ENCODE assay signal across 18 mouse cellular contexts in the genomic region with DNA sequence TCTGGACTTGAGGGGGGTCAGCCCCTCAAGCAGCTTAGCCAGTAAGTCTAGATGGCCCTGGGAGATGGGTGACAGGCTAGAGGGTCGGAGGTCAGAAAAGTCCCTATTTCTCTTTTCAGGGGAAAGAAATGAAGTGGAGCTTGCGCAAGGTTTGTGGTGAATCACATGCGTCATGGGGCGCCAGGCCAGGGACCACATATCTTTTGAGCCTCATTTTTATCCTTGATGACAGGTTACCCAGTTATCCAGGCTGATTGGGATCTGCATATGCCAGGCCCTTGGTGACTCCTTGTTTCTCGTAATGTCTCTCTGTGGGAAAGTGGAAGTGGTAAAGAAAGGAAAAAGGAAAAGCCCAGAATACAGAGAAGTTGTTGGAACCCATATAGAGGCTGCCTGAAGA. TPM values are rescaled to one million over a fixed set of nuclear protein-coding genes. Genes with fewer than 3 reads are reported as not detected.
DNase-seq lines count a peak whose midpoint lies in the region; ATAC-seq lines count a peak whose summit lies in the region.
"Had no signal": no experiment of that assay in that cellular context is flagged by ENCODE, and none has a peak within 500 bp of the region (broad histone marks: within the 10 kb centered on the region; RNA-seq: fewer than 3 reads in every experiment).

No protein-coding gene starts in this region.

- H3K9me3 ChIP-seq in forebrain, embryonic 10.5 days, result no peaks in the 10 kb centered on the region
- H3K9me3 ChIP-seq: liver, embryonic 12.5 days had no signal

- no peak overlapping the region for H3K4me3 ChIP-seq in forebrain, embryonic 10.5 days
- H3K4me3 ChIP-seq: liver, embryonic 12.5 days had no signal

- 93% methylated on average over 5 of the region's 5 CpGs for WGBS in forebrain, embryonic 10.5 days

- DNase-seq in ovary, adult 18-20 months (ENCODE audit: low spot score), result peak; percentile 56
- no peak for DNase-seq in ovary, postnatal 36 days (ENCODE audit: low spot score)
- DNase-seq in adrenal gland, adult 18-20 months (ENCODE audit: low spot score in 2 of 2), result peak; percentile 46 to 64
- no peak for DNase-seq in forebrain, embryonic 10.5 days (ENCODE audit: extremely low spot score, low spot score)
- no peak for DNase-seq in left cerebral cortex, adult 9 months (ENCODE audit: low spot score in 2 of 2)
- DNase-seq: cerebellum, adult 18-20 months; heart, postnatal 4 days; kidney, adult 2 months; left cerebral cortex, postnatal 4 days; midbrain, embryonic 14.5 days; right cerebral cortex, postnatal 4 days had no signal

- H3K27me3 ChIP-seq in forebrain, embryonic 10.5 days (ENCODE audit: poor library complexity, severe bottlenecking), result no peaks in the 10 kb centered on the region
- H3K27me3 ChIP-seq: CH12.LX; liver, embryonic 12.5 days had no signal

- H3K27ac ChIP-seq in forebrain, embryonic 10.5 days, result no peak overlapping the region
- H3K27ac ChIP-seq: hindbrain, postnatal 0 days; liver, embryonic 12.5 days had no signal

- ATAC-seq in common myeloid progenitor, adult 5-6 weeks (replicated peaks; ENCODE audit: low read depth, poor library complexity, severe bottlenecking), result peak; percentile 61
- no peak for ATAC-seq in cerebellum, adult (ENCODE audit: insufficient number of reproducible peaks, low FRiP score, low TSS enrichment)
- ATAC-seq: forebrain, embryonic 14.5 days; hindbrain, postnatal 0 days; liver, embryonic 12.5 days; lung, postnatal 0 days had no signal

- H3K4me1 ChIP-seq in forebrain, embryonic 10.5 days, result 0 out of 2 replicates have a peak, but pooled peaks cover 4% of the 10 kb centered on the region

- no peaks in the 10 kb centered on the region for H3K36me3 ChIP-seq in forebrain, embryonic 10.5 days (replicated peaks)

RNA-seq across cellular contexts. Expression of a gene that starts 25.8 kb away (rescaled TPM):
- 10 to 100 TPM; 42.8 to 55.6 TPM for total RNA-seq in adrenal gland, adult 18-20 months (2021)
- total RNA-seq in common myeloid progenitor, adult 5-6 weeks (2017), result 61.4 and 71.9 TPM in 2 replicates
- polyA plus RNA-seq in forebrain, embryonic 10.5 days (2016; fragmentation: Nextera tagmentation; extraction: Ambion mirVana), result 5.9 and 6.6 TPM in 2 replicates

RNA-seq across cellular contexts. Expression of a gene that starts 31.9 kb away (rescaled TPM):
- 1 to 10 TPM; 7.9 to 9.9 TPM for total RNA-seq in adrenal gland, adult 18-20 months (2021)
- total RNA-seq in common myeloid progenitor, adult 5-6 weeks (2017), result 0.27 and 0.39 TPM in 2 replicates
- 7.2 and 7.6 TPM in 2 replicates for polyA plus RNA-seq in forebrain, embryonic 10.5 days (2016; fragmentation: Nextera tagmentation; extraction: Ambion mirVana)

RNA-seq across cellular contexts. Expression of a gene that starts 32.2 kb away (rescaled TPM):
- 1 to 10 TPM; 3.1 to 3.7 TPM for total RNA-seq in adrenal gland, adult 18-20 months (2021)
- 0.23 and 1.6 TPM in 2 replicates for total RNA-seq in common myeloid progenitor, adult 5-6 weeks (2017)
- 4.4 and 5.4 TPM in 2 replicates for polyA plus RNA-seq in forebrain, embryonic 10.5 days (2016; fragmentation: Nextera tagmentation; extraction: Ambion mirVana)

Comparison
In these comparisons a context has a peak if more than half of its experiments do, and no peak if none do; other contexts are left out.
1. DNase-seq: peak in ovary, adult 18-20 months (single experiment) and adrenal gland, adult 18-20 months (2 of 2); none in ovary, postnatal 36 days (single experiment), forebrain, embryonic 10.5 days (single experiment) and left cerebral cortex, adult 9 months (0 of 2).